Mouse (Mus musculus): ENCODE measurements around the gene Zfp74.
A peak's percentile ranks its signal among the peaks of the same experiment; 100 is the strongest.

DNA sequence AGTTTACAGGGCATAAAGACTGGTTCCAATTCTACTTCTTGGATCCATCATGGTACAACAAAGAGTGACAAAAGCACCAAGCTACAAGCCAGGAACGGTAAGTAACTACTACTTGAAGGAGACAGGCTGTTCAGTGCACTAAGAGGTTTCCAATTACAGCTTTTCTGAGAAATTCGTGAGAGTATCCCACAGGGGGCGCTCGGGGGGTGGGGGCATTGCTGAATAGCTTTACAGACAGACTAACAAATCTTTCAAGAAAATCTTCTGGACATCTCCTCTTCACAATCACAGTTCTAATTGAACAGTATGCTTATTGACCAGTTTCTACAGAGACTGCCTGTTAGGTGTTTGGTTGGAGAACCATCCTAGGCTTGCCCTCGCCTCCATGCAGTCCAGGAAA is 27.6 kb upstream of the Zfp74 start:
- TF ChIP-seq CTCF (IDR thresholded peaks at IDR 0.05; ENCODE audit: low read depth) (peak; percentile 15; the same call in 1 of the 2 replicates), EP300 (IDR thresholded peaks at IDR 0.05; ENCODE audit: low read depth) (no peak)

Data from liver, postnatal 0 days (tissue).